Mouse (Mus musculus) liver, embryonic 14.5 days (tissue): Measurements from ENCODE around the gene Rap1gds1.

Experiments
- CTCF ChIP-seq: IDR thresholded peaks from 2 replicates; pipeline ENCODE4 v1.5.1; 2016; ENCODE audit warnings: antibody characterized with exemption, low read depth, control low read depth
- EP300 ChIP-seq: IDR thresholded peaks from 2 replicates; pipeline ENCODE4 v1.6.1; 2016; ENCODE audit warnings: antibody characterized with exemption, low read depth

DNA sequence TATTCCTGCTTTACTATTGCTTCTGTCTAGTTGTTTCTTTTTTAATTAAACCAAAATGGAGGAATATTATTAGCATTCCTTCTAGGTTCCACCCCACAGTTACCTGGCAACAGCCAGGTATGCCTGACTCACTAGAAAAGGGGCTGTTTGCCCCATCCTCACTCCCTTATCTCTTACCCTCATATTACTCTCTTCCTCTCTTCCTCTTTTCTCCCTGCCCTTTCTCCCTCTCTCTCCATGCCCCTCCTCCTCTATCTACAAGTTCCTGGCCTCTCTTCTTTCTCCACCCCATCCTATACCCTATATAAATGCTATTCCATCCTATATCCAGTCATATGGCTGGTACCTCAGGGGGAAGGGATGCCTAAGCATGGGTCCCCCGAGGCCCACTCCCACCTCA lies 83.6 kb downstream of the Rap1gds1 start:
- no peak for TF ChIP-seq CTCF
- TF ChIP-seq EP300, result no peak
